Mouse (Mus musculus): ENCODE measurements around the gene Plekhs1.
"Not testable (repeated sequence)": the region's sequence is repeated elsewhere in the genome, so short reads cannot be mapped to it uniquely, and the experiment has no call there.

Gene Plekhs1

DNA sequence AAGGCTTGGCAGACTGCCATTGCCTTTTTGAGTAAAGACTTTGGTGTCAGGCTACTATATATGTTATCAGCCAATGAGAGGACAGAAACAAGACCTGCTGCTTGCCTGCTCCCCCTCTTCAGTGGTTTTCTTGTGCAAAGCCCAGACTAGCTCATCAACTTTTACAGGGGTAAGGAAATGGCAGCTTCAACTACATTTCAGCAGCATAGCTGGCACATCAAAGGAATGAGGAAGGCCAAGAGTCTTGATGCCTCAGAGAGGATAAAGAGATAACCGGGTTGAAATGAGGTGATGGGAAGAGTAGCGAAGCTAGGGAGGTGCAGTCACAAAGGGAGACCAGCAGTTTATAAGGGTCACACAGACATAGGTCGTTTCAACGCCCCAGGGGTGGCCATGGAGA is 3.9 kb upstream of the Plekhs1 start:
- no peak for DNase-seq (ENCODE audit: low spot score)

DNA sequence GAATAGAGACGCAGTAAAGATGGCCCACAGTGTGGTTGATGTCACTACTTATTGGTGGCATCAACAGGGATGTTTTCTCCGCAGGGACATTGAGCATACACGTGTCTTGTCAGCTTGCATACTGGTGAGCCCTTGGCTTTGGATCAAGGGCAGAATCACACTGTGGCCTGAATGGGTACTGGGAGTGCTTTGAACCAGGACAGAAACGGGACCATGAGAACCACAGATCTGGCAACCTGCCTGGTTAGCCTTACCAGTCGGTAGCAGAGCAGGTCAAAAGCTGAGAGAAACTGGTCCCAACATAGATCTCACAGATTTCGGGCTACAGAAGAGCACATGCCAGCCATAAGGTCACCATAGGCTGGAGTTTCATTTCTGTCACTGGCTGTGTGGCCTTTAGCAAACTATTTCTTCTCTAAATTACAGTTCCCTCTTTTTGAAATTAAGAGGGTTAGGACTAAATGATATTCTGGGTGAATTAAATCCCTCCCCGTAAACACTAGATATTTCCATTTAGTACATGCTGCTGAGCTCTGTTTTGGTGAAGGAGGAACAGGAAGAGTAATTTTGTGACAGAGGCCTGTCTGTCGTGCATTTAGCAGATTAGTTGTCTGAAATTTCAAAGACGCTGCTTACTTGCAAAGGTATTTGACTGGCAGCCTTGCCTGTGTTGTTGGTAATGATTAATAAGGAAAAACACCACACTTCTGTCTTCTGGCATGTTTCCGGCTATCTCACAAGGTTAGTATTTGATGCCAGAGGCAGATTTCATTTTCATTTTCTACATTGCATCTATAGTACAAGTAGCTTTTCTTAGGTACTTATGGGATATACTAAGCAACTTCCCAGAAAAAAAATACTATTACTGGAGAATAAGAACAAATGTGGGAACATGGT is 2.0 kb upstream of the Plekhs1 start:
- no peak for DNase-seq (ENCODE audit: low spot score)

GRCm38 (mm10) chr19:56460241-56460640 is 1.2 kb upstream of the Plekhs1 start:
- no peak for DNase-seq (ENCODE audit: low spot score)

DNA sequence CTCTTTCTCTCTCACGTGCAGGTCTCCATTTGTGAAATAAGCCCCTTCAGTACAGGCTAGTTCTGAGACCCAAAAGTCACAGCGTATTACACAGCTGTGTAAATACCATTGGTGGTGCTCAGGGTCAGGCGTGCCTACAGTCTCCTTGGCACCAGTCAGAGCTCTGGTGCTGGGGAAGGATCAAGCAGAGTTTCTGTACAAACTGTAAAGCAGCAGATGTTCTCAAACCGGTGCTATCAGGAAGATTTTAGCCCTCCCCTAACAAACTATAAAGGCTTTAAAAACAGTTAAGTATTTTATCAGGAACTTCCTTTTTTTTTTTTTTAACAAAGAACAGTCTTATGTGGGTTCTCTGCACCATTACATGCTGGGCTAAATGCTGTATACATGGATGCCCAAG is 1.3 kb downstream of the Plekhs1 start:
- no peak for DNase-seq (ENCODE audit: low spot score)

DNA sequence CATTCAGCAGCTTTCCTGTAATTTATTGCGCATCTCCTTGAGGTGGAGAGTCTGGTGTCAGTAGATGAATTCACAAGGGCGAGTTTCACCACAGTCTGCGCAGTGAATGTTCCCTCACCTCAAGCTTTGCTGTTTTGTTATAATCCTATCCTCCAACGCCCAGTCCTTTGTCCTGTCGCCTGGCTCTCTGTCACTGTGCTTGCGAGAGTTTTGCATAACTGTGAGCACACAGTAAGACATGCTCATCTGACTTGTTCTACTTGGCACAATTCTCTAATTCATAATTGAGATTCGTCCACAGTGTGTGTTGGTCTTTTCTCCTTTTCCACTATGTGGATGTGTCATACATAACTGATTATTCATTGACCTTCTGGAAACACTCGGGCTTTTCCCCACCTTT is 5.0 kb downstream of the Plekhs1 start:
- no peak for DNase-seq (ENCODE audit: low spot score)

DNA sequence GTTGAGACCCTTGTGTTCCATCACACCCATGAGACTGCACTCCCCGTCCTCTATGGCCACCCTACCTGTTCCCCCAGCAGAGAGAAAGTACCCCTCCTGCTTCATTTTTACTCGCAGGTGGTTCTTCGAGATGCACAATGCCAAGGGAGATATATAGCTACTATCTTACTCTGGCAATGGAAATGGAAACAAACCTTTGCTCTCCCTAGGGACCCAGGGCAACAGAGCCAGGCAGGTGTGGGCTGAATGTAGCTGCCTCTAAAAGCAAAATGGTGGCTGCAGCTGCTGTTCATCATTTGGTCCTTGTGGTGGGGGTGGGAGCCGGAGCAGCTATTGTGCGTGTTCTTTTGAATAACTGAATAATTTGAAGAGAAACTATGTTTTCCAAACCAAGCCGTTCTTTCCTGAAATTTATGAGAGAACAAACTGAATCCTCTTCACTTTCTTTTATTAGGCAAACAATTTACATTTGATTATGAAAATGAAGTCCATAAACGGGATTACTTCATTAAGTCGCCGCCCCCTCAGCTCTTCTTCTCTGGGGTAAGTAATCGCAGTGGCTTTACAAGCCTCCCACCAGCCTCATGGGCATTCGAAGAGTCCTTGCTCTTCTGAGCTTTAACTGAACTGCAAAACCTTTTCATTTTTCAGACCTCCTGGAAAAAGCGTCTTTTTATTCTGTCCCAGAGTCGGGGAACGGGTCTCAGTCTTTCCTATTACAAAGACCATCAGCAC is 9.0 kb downstream of the Plekhs1 start:
- DNase-seq (ENCODE audit: low spot score) = no peak

GRCm38 (mm10) chr19:56471934-56472333 is 10.5 kb downstream of the Plekhs1 start:
- no peak for DNase-seq (ENCODE audit: low spot score)

GRCm38 (mm10) chr19:56474869-56475550 is 13.6 kb downstream of the Plekhs1 start:
- no peak for DNase-seq (ENCODE audit: low spot score)

- peak; percentile 21 for DNase-seq (ENCODE audit: low spot score)
Measured at GRCm38 (mm10) chr19:56476546-56476945, 15.1 kb downstream of the Plekhs1 start.

DNA sequence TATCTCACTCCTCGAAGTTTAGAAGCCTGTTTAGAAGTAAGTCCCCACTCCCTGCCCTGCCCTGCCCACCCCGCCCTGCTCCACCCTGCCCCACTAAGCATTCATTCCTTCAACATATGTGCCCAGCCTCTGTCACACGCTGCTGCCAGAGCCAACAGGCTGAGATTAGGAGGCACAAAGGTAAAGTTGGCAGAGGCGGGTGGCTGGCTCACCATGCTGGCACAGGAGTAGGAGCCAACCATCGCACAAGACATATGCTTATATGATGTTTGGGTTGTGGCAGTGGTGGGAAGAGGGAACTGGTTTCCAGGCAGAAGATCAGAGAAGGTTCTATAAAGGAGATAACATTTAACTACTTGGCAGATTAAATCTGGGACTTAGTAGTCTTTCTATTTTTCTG is 15.8 kb downstream of the Plekhs1 start:
- DNase-seq (ENCODE audit: low spot score) = no peak

GRCm38 (mm10) chr19:56477832-56478231 is 16.4 kb downstream of the Plekhs1 start:
- no peak for DNase-seq (ENCODE audit: low spot score)

DNA sequence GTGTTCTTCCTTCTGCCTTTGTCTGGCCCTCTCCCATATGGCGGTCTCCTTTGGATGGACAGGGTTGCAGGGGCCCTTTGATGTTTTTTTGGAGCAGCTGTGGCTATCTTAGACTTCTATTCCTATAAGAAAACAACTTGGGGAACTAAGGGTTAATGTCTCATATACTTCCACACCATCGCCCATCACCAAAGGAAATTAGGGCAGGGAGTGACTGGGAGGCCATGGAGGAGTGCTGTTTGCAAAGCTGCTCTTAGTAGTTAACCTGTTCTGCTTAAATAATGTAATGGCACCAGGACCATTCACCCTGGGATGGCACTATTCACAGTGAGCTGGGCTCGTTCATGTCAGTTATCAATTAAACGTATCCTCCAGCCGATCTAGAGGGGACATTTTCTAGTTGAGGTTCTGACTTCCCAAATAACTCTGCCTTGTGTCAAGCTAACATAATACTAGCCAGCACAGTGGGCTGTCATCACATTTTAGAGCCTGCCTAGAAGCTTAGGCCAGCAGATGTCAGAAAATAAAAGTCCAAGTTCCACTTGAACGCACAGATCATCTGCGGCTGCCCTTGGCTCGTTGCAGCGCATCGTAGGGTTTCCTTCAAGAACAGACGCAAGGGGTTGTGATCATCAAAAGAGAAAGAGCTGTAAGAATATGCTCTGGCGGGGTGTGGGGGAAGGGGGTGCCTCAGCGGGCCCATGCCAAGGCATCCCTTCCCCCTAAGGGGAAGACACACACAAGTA is 23.4 kb downstream of the Plekhs1 start:
- peak; percentile 72 for DNase-seq (ENCODE audit: low spot score)

DNA sequence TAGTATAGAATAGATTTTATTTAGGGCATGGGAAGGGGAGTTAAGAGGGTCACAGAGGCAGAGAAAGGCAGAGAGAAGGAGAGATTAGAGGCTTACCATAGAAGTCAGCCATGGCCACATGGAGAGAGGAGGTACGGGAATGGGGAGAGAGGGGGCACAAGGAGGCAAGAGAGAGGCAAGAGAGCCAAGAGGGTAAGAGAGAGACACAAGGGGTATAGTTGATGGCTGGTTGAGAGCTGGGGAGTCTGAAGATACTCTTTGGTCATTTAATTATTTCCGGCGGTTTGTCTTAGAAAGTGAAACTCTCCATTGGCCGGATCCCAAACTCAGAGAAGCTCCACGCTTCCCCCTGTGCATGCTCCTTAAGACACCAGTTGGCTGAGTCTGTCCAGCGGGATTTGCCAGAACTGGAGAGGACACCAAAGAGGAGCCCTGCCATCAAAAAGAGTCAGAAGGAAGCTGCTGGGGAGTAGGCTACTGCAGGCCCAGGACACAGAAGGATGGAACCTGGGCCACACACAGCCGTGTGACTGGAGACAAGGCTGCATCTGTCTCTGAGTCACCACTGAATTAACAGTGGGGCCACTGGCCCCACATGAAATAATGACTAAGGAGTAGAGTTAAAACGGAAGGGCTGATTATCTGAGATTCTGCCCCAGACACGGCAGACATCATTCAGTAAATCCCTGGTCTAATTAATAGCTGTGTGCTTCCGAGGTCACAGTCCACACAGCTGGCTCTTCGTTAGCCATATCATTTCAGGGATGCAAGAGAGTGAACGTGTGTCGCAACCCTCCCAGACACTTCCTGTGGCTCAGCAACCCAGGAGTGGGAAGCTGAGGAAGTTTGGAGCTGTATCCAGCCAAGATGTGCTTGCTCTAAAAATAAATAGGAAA is 24.2 kb downstream of the Plekhs1 start:
- peak; percentile 67 for DNase-seq (ENCODE audit: low spot score)

- no peak for DNase-seq (ENCODE audit: low spot score)
Measured at GRCm38 (mm10) chr19:56486926-56487325, 25.5 kb downstream of the Plekhs1 start.

DNA sequence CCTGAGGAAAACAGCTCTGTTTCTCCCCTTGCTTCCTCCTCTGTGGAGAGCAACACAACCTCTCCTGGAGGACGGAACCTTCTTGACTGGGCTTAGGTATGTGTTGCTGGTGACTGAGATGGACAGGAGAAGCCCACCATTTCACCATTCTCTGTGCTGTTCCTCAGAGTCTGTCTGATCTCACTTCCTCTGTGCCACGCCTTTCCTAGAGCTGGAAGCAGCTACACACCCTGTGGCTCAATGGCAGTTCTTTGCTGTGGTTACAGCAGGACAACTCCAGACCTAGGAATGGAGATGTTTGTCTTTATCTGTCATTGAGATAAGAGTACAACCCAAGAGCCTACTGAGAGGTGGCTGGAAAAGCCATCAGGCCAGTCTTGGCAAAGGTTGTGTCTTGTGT is 25.9 kb downstream of the Plekhs1 start:
- no peak for DNase-seq (ENCODE audit: low spot score)

DNA sequence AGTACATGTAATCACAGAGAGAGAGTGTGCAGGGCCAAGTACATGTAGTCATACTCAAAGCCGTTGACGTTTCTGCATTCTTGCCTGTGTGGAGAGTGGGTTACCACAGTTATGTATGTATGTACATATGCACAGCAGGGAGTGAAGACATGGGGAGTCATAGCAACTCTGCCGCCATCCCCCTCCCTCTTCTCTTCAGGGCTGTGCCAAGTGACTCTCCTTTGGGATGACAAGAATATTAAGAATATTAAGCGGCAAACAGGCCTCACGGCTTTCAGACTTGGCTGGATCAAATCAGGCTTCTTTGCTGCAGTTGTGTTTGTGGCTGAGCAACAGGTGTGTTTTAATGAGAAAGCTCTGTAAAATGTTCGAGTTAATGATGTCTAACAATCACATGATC is 28.2 kb downstream of the Plekhs1 start:
- no peak for DNase-seq (ENCODE audit: low spot score)

- not testable (repeated sequence) for DNase-seq (ENCODE audit: low spot score)
Measured at GRCm38 (mm10) chr19:56494157-56494556, 32.7 kb downstream of the Plekhs1 start.

DNA sequence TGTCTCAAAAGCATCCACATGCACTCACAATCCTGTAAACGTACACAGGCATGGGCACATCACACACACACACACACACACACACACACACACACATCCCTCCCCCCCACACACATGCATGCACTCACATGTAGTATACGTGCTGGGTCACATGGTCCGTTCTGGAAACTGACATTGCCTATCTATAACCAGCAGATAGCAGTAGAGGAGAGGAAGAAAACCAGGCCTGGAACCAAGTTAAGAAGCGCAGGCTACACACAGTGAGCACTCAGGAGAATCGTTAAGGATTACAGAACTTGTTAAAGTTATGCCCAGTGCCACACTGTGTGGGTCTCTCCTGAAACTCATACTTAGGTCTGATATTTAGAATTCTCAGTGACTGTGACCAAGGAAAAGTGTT is 41.6 kb downstream of the Plekhs1 start:
- DNase-seq (ENCODE audit: low spot score) = not testable (repeated sequence)

DNA sequence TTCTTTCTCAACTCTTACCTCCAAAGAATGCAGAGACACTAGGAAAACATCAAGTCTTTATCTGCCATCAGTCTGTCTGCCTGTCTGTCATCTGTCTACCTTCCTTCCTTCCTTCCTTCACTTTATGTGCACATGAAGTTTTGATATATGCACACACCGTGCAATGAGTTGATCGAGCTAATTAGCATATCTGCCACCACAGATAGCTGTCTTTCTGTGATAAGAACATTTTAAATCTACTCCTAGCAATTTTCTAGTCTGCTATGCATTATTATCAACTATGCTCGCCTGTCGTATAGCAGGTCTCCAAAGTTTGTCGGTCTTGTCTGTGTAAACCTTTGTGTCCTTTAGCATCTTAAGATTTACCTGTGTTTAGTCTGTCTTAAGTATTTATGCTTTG is 42.1 kb downstream of the Plekhs1 start:
- DNase-seq (ENCODE audit: low spot score) = not testable (repeated sequence)

DNA sequence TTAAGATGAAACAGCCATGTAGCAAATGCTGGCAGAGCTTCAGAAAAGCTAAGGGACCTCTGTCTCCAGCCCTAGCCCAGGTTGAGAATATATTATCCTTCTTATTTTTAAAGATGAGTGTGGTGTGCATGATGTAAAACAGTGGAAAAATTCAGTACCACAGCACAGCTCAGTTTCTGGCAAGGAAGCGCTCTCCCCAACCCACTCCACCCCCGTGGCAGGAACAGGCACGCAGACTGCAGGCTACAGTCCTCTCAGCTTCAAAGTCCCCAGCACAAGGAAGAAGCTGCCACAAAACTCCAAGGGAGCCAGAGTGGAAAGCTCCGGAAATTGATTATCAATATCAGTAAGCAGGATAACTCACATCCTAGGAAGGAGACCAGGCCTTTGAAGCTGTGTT is 49.8 kb downstream of the Plekhs1 start:
- DNase-seq (ENCODE audit: low spot score) = not testable (repeated sequence)

DNA sequence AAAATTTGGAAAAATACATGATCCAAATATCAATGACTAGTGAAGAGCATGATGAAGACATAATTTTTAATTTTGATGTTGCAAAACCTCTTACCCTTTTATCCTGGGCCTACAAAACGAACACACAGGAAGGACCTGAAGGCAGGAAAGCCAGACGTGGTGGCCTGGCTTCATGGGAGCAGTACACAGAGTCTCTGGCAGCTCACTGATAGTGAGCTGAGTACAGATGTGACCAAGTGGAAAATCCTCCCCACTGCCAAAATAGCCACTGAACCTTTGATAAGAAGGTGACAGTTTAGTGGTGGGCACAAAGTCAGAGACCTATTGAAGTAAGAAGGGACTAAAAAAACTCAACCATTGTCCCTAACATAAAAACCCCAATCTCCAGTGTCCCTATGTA is 52.1 kb downstream of the Plekhs1 start:
- DNase-seq (ENCODE audit: low spot score) = not testable (repeated sequence)

All from retina, embryonic 14.5 days (tissue).